Mouse (Mus musculus) ovary, postnatal 14 days (tissue): ENCODE data around the gene Tmem131.
A peak's percentile ranks its signal among the peaks of the same experiment; 100 is the strongest.

ENCODE experiments used
- DNase-seq: peaks from one replicate; pipeline ENCODE4 v3.0.0; 2022; ENCODE audit warnings: low spot score

The Tmem131 gene

GRCm38 (mm10) chr1:36943653-36944052 is at the start of gene Tmem131:
Gene Tmem131 (minus strand): TSS chr1:36943666.
- DNase-seq = no peak

- DNase-seq = no peak
Measured at GRCm38 (mm10) chr1:36988561-36988960, 45.1 kb upstream of the Tmem131 start.

- no peak for DNase-seq
Measured at GRCm38 (mm10) chr1:36988161-36988560, 44.7 kb upstream of the Tmem131 start.

- no peak for DNase-seq
Measured at GRCm38 (mm10) chr1:36987172-36988148, 44.0 kb upstream of the Tmem131 start.

- DNase-seq = no peak
Measured at GRCm38 (mm10) chr1:36986396-36987160, 43.1 kb upstream of the Tmem131 start.

GRCm38 (mm10) chr1:36985896-36986295 is 42.4 kb upstream of the Tmem131 start:
- DNase-seq = no peak

- DNase-seq = no peak
Measured at GRCm38 (mm10) chr1:36984406-36984805, 40.9 kb upstream of the Tmem131 start.

- no peak for DNase-seq
Measured at GRCm38 (mm10) chr1:36983754-36984153, 40.3 kb upstream of the Tmem131 start.

- DNase-seq = no peak
Measured at GRCm38 (mm10) chr1:36982191-36982961, 38.9 kb upstream of the Tmem131 start.

GRCm38 (mm10) chr1:36976770-36977169 is 33.3 kb upstream of the Tmem131 start:
- DNase-seq = no peak

GRCm38 (mm10) chr1:36970918-36971617 is 27.6 kb upstream of the Tmem131 start:
- DNase-seq = no peak

- no peak for DNase-seq
Measured at GRCm38 (mm10) chr1:36965831-36966230, 22.4 kb upstream of the Tmem131 start.

- DNase-seq = no peak
Measured at GRCm38 (mm10) chr1:36962379-36963176, 19.1 kb upstream of the Tmem131 start.

- DNase-seq = no peak
Measured at GRCm38 (mm10) chr1:36960509-36961222, 17.2 kb upstream of the Tmem131 start.

GRCm38 (mm10) chr1:36949591-36950184 is 6.2 kb upstream of the Tmem131 start:
- peak; percentile 25 for DNase-seq

GRCm38 (mm10) chr1:36947448-36947847 is 4.0 kb upstream of the Tmem131 start:
- DNase-seq = no peak

- DNase-seq = no peak
Measured at GRCm38 (mm10) chr1:36940381-36940762, 3.1 kb downstream of the Tmem131 start.

- peak; percentile 83 for DNase-seq
Measured at GRCm38 (mm10) chr1:36939506-36940380, 3.7 kb downstream of the Tmem131 start.
